Mouse (Mus musculus): ENCODE data around the gene Nans.

DNA sequence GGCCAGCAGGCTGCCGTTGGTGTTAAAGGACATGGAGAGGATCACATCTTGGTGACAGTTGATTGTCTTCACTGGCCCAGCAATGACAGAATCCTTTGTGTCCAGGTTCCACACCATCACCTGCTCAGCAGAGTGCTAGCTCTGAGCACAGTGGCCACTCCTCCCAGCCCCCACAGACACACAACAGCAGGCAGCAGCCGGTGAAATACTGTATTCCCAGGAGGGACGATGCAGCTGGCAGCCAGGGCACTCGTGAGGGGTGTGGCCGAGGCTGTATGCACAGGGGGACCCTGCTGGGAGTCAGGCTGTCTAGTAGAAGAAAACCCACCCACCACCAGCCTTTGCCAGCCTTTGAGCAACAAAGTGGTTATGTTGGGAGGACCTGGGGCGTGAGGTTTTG, 57.7 kb downstream of the Nans start:
- no peak for TF ChIP-seq POLR2A (IDR thresholded peaks at IDR 0.05; ENCODE audit: extremely low read depth, insufficient read depth, low read length)
- no peak for TF ChIP-seq CTCF (IDR thresholded peaks at IDR 0.05; ENCODE audit: extremely low read depth, insufficient read depth, low read length)
